ENCODE assay signal across 12 mouse cellular contexts in genomic region chr2:69955635-69956034, GRCm38 (mm10). TPM values are rescaled to one million over a fixed set of nuclear protein-coding genes. Genes with fewer than 3 reads are reported as not detected.
DNase-seq lines count a peak whose midpoint lies in the region; ATAC-seq and TF ChIP-seq lines count a peak whose summit lies in the region.
"Had no signal": no experiment of that assay in that cellular context is flagged by ENCODE, and none has a peak within 500 bp of the region (broad histone marks: within the 10 kb centered on the region; RNA-seq: fewer than 3 reads in every experiment).

No protein-coding gene starts in this region.

- ATAC-seq in embryonic facial prominence, embryonic 11.5 days (replicated peaks; ENCODE audit: insufficient number of reproducible peaks, low FRiP score, low TSS enrichment, low read depth) = no peak
- ATAC-seq in liver, postnatal 0 days = no peak
- ATAC-seq in common myeloid progenitor, adult 5-6 weeks (replicated peaks; ENCODE audit: low read depth, poor library complexity, severe bottlenecking) = peak; percentile 47; the same call in 1 of the 2 replicates
- no peak for ATAC-seq in cerebellum, adult (ENCODE audit: insufficient number of reproducible peaks, low FRiP score, low TSS enrichment)

- no peaks in the 10 kb centered on the region for H3K9me3 ChIP-seq in embryonic facial prominence, embryonic 11.5 days (replicated peaks; ENCODE audit: control insufficient read depth, low read length)
- H3K9me3 ChIP-seq in embryonic facial prominence, embryonic 10.5 days = no peaks in the 10 kb centered on the region
- no peaks in the 10 kb centered on the region for H3K9me3 ChIP-seq in liver, postnatal 0 days (ENCODE audit: low read length)
- H3K9me3 ChIP-seq: embryonic facial prominence, embryonic 13.5 days; hindbrain, embryonic 15.5 days; stomach, embryonic 15.5 days had no signal

- H3K4me2 ChIP-seq in embryonic facial prominence, embryonic 11.5 days (ENCODE audit: low read depth, low read length) = no peak overlapping the region
- H3K4me2 ChIP-seq in liver, postnatal 0 days (ENCODE audit: low read depth, low read length) = no peak overlapping the region
- H3K4me2 ChIP-seq: embryonic facial prominence, embryonic 13.5 days; hindbrain, embryonic 15.5 days; stomach, embryonic 15.5 days had no signal

- no peak overlapping the region for H3K9ac ChIP-seq in embryonic facial prominence, embryonic 11.5 days (replicated peaks; ENCODE audit: low read length)
- H3K9ac ChIP-seq in liver, postnatal 0 days (replicated peaks) = no peak overlapping the region
- H3K9ac ChIP-seq: embryonic facial prominence, embryonic 13.5 days; hindbrain, embryonic 15.5 days; stomach, embryonic 15.5 days had no signal

- no peak overlapping the region for H3K4me3 ChIP-seq in embryonic facial prominence, embryonic 11.5 days (ENCODE audit: low read depth, low read length)
- H3K4me3 ChIP-seq in embryonic facial prominence, embryonic 10.5 days = no peak overlapping the region
- H3K4me3 ChIP-seq in liver, postnatal 0 days (ENCODE audit: low read depth, low read length) = no peak overlapping the region
- H3K4me3 ChIP-seq: embryonic facial prominence, embryonic 13.5 days; hindbrain, embryonic 15.5 days; stomach, embryonic 15.5 days had no signal

- no peaks in the 10 kb centered on the region for H3K27me3 ChIP-seq in embryonic facial prominence, embryonic 11.5 days (ENCODE audit: control insufficient read depth, insufficient read depth, low read length)
- no peaks in the 10 kb centered on the region for H3K27me3 ChIP-seq in embryonic facial prominence, embryonic 10.5 days (replicated peaks; ENCODE audit: low read depth, poor library complexity, severe bottlenecking)
- no peaks in the 10 kb centered on the region for H3K27me3 ChIP-seq in liver, postnatal 0 days (ENCODE audit: insufficient read depth, low read length)
- H3K27me3 ChIP-seq: embryonic facial prominence, embryonic 13.5 days; hindbrain, embryonic 15.5 days; stomach, embryonic 15.5 days had no signal

- peak; percentile 76 for TF ChIP-seq CTCF in liver, postnatal 0 days (IDR thresholded peaks at IDR 0.05; ENCODE audit: low read depth)

- WGBS in embryonic facial prominence, embryonic 11.5 days = 61% methylated on average over 2 of the region's 2 CpGs
- 56% methylated on average over 2 of the region's 2 CpGs for WGBS in embryonic facial prominence, embryonic 10.5 days
- WGBS in liver, postnatal 0 days (ENCODE audit: insufficient replicate concordance) = 37% methylated on average over 2 of the region's 2 CpGs

- H3K36me3 ChIP-seq in embryonic facial prominence, embryonic 11.5 days (replicated peaks; ENCODE audit: control insufficient read depth, insufficient read depth, low read depth, low read length) = no peaks in the 10 kb centered on the region
- H3K36me3 ChIP-seq in embryonic facial prominence, embryonic 10.5 days (replicated peaks) = peaks cover 64% of the 10 kb centered on the region
- H3K36me3 ChIP-seq in liver, postnatal 0 days (replicated peaks; ENCODE audit: insufficient read depth, low read length) = peaks cover 38% of the 10 kb centered on the region

- TF ChIP-seq EP300 in liver, postnatal 0 days (IDR thresholded peaks at IDR 0.05; ENCODE audit: low read depth) = no peak

- H3K27ac ChIP-seq in embryonic facial prominence, embryonic 11.5 days (replicated peaks; ENCODE audit: low read depth, low read length) = no peak overlapping the region
- H3K27ac ChIP-seq in embryonic facial prominence, embryonic 10.5 days (replicated peaks) = no peak overlapping the region
- no peak overlapping the region for H3K27ac ChIP-seq in liver, postnatal 0 days (ENCODE audit: low read depth)
- H3K27ac ChIP-seq: embryonic facial prominence, embryonic 13.5 days; hindbrain, embryonic 15.5 days; macrophage; stomach, embryonic 15.5 days had no signal

- DNase-seq in embryonic facial prominence, embryonic 11.5 days (ENCODE audit: low spot score) = peak; percentile 69
- no peak for DNase-seq in embryonic facial prominence, embryonic 10.5 days (ENCODE audit: low spot score)
- no peak for DNase-seq in liver, postnatal 0 days
- no peak for DNase-seq in liver
- DNase-seq in retina, embryonic 14.5 days (ENCODE audit: low spot score) = peak; percentile 69
- DNase-seq in testis, postnatal 10 days (ENCODE audit: low spot score) = no peak

- no peaks in the 10 kb centered on the region for H3K4me1 ChIP-seq in embryonic facial prominence, embryonic 11.5 days (ENCODE audit: control insufficient read depth, insufficient read depth, low read length)
- peaks cover 2% of the 10 kb centered on the region; the same call in 1 of the 2 replicates for H3K4me1 ChIP-seq in embryonic facial prominence, embryonic 10.5 days
- H3K4me1 ChIP-seq in liver, postnatal 0 days (ENCODE audit: insufficient read depth) = no peaks in the 10 kb centered on the region
- H3K4me1 ChIP-seq: hindbrain, embryonic 15.5 days; stomach, embryonic 15.5 days had no signal

RNA-seq across cellular contexts. Expression of gene Ubr3, which starts 58.6 kb away (rescaled TPM):
- 15.9 and 18.1 TPM in 2 replicates for polyA plus RNA-seq in embryonic facial prominence, embryonic 11.5 days (2014; fragmentation: Nextera tagmentation; extraction: Ambion mirVana)
- polyA plus RNA-seq in embryonic facial prominence, embryonic 10.5 days (2016; fragmentation: Nextera tagmentation; extraction: Ambion mirVana) = 13.9 and 14.6 TPM in 2 replicates
- 5.7 and 6.0 TPM in 2 replicates for polyA plus RNA-seq in liver, postnatal 0 days (2015; fragmentation: Nextera tagmentation; extraction: Ambion mirVana)
- 55.6 and 56.1 TPM in 2 replicates for total RNA-seq in common myeloid progenitor, adult 5-6 weeks (2017)

Comparison
In these comparisons a context has a peak if more than half of its experiments do, and no peak if none do; other contexts are left out.
1. DNase-seq: peak in embryonic facial prominence, embryonic 11.5 days (single experiment) and retina, embryonic 14.5 days (single experiment); none in embryonic facial prominence, embryonic 10.5 days (single experiment), liver, postnatal 0 days (single experiment), liver (single experiment) and testis, postnatal 10 days (single experiment).